Mouse (Mus musculus): ENCODE results near the gene Tmem88.

The Tmem88 gene

GRCm38 (mm10) chr11:69406867-69407723 is 9.1 kb upstream of the Tmem88 start:
- in situ Hi-C loops (cut with MboI; ENCODE audit: unreplicated experiment in 2 of 2) = loop anchor here (10.0 to 25.0 kb wide), 3 partner anchors 108 to 1255 kb away; partner anchors contain the start of genes Ctdnep1 (in 1 of the 2), Elp5 (in 1 of the 2), Eno3 (in 1 of the 2) and Gabarap (in 1 of the 2)

GRCm38 (mm10) chr11:69406282-69406681 is 8.2 kb upstream of the Tmem88 start:
- in situ Hi-C loops (cut with MboI; ENCODE audit: unreplicated experiment in 2 of 2) = loop anchor here (10.0 to 25.0 kb wide), 3 partner anchors 109 to 1256 kb away; partner anchors contain the start of genes Ctdnep1 (in 1 of the 2), Elp5 (in 1 of the 2), Eno3 (in 1 of the 2) and Gabarap (in 1 of the 2)

- in situ Hi-C loops (cut with MboI; ENCODE audit: unreplicated experiment in 2 of 2) = loop anchor here (10.0 to 25.0 kb wide), 3 partner anchors 109 to 1257 kb away; partner anchors contain the start of genes Ctdnep1 (in 1 of the 2), Elp5 (in 1 of the 2), Eno3 (in 1 of the 2) and Gabarap (in 1 of the 2)
These were observed 7.6 kb upstream of the Tmem88 start for GRCm38 (mm10) chr11:69405397-69406200.

GRCm38 (mm10) chr11:69404595-69405396 is 6.8 kb upstream of the Tmem88 start:
- in situ Hi-C loops (cut with MboI; ENCODE audit: unreplicated experiment in 2 of 2) = loop anchor here (10.0 to 25.0 kb wide), 3 partner anchors 110 to 1258 kb away; partner anchors contain the start of genes Ctdnep1 (in 1 of the 2), Elp5 (in 1 of the 2), Eno3 (in 1 of the 2) and Gabarap (in 1 of the 2)

GRCm38 (mm10) chr11:69403691-69404594 is 5.9 kb upstream of the Tmem88 start:
- in situ Hi-C loops (cut with MboI; ENCODE audit: unreplicated experiment in 2 of 2) = loop anchor here (10.0 to 25.0 kb wide), 3 partner anchors 111 to 1258 kb away; partner anchors contain the start of genes Ctdnep1 (in 1 of the 2), Elp5 (in 1 of the 2), Eno3 (in 1 of the 2) and Gabarap (in 1 of the 2)

GRCm38 (mm10) chr11:69401987-69402386 is 4.0 kb upstream of the Tmem88 start:
- in situ Hi-C loops (cut with MboI; ENCODE audit: unreplicated experiment in 2 of 2) = loop anchor here (10.0 to 25.0 kb wide), 3 partner anchors 113 to 1260 kb away; partner anchors contain the start of genes Ctdnep1 (in 1 of the 2), Elp5 (in 1 of the 2), Eno3 (in 1 of the 2) and Gabarap (in 1 of the 2)

- in situ Hi-C loops (cut with MboI; ENCODE audit: unreplicated experiment in 2 of 2) = loop anchor here (10.0 to 25.0 kb wide), 3 partner anchors 114 to 1261 kb away; partner anchors contain the start of genes Ctdnep1 (in 1 of the 2), Elp5 (in 1 of the 2), Eno3 (in 1 of the 2) and Gabarap (in 1 of the 2)
These were observed 3.2 kb upstream of the Tmem88 start for GRCm38 (mm10) chr11:69401210-69401637.

GRCm38 (mm10) chr11:69400083-69400850 is 2.2 kb upstream of the Tmem88 start:
- in situ Hi-C loops (cut with MboI; ENCODE audit: unreplicated experiment in 2 of 2) = loop anchor here (10.0 to 25.0 kb wide), 3 partner anchors 115 to 1262 kb away; partner anchors contain the start of genes Ctdnep1 (in 1 of the 2), Elp5 (in 1 of the 2), Eno3 (in 1 of the 2) and Gabarap (in 1 of the 2)

- in situ Hi-C loops (cut with MboI; ENCODE audit: unreplicated experiment in 2 of 2) = loop anchor here (5.0 to 25.0 kb wide), 4 partner anchors 33 to 1263 kb away; partner anchors contain the start of genes Ctdnep1 (in 1 of the 2), Elp5 (in 1 of the 2), Eno3 (in 1 of the 2) and Gabarap (in 1 of the 2)
These were observed 1.4 kb upstream of the Tmem88 start for GRCm38 (mm10) chr11:69399201-69400082.

GRCm38 (mm10) chr11:69398486-69399200 is 609 bp upstream of the Tmem88 start:
- in situ Hi-C loops (cut with MboI; ENCODE audit: unreplicated experiment in 2 of 2) = loop anchor here (5.0 kb wide), 1 partner anchor 34 kb away; no protein-coding TSS in a partner anchor

GRCm38 (mm10) chr11:69397581-69398057 is 415 bp downstream of the Tmem88 start:
- in situ Hi-C loops (cut with MboI; ENCODE audit: unreplicated experiment in 2 of 2) = loop anchor here (5.0 kb wide), 1 partner anchor 35 kb away; no protein-coding TSS in a partner anchor

GRCm38 (mm10) chr11:69396772-69397171 is 1.3 kb downstream of the Tmem88 start:
- in situ Hi-C loops (cut with MboI; ENCODE audit: unreplicated experiment in 2 of 2) = loop anchor here (5.0 kb wide), 1 partner anchor 36 kb away; no protein-coding TSS in a partner anchor

GRCm38 (mm10) chr11:69395634-69396373 is 2.2 kb downstream of the Tmem88 start:
- in situ Hi-C loops (cut with MboI; ENCODE audit: unreplicated experiment in 2 of 2) = loop anchor here (5.0 kb wide), 1 partner anchor 36 kb away; no protein-coding TSS in a partner anchor

- in situ Hi-C loops (cut with MboI; ENCODE audit: unreplicated experiment in 2 of 2) = loop anchor here (5.0 kb wide), 1 partner anchor 37 kb away; no protein-coding TSS in a partner anchor
These were observed 2.8 kb downstream of the Tmem88 start, which contains the start of the genes Naa38 and Cyb5d1 for GRCm38 (mm10) chr11:69395235-69395633. Gene Naa38 (plus strand): TSS chr11:69395487. Gene Cyb5d1 (minus strand): TSS chr11:69395631.
